26 mouse cellular contexts compared by ENCODE assay signal in the genomic region with DNA sequence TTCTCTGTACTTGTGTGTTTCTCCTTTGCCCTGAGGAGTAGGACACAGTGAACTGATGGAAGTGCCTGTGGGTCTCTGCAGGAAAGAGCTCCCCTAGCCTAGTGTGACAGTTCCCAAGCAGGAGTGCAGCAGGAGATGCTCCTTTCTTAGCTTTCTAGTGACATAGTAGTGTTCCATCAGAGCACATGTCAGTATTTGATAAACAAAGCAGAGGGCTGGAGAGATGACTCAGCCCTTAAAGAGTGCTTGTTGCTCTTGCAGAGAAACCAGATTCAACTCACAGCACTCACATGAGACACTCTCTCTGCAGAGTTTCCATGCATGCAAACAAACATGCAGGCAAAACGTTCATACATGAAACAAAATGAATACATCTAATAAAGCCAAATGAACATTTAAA. TPM values are rescaled to one million over a fixed set of nuclear protein-coding genes. Genes with fewer than 3 reads are reported as not detected.
DNase-seq lines count a peak whose midpoint lies in the region; ATAC-seq and TF ChIP-seq lines count a peak whose summit lies in the region.
"Had no signal": no experiment of that assay in that cellular context is flagged by ENCODE, and none has a peak within 500 bp of the region (broad histone marks: within the 10 kb centered on the region; RNA-seq: fewer than 3 reads in every experiment).

No protein-coding gene starts in this region.

- H3K4me2 ChIP-seq in heart, embryonic 13.5 days = peak overlapping the region; percentile 51
- H3K4me2 ChIP-seq in liver, embryonic 11.5 days = peak overlapping the region; percentile 43
- peak overlapping the region; percentile 59 for H3K4me2 ChIP-seq in liver, postnatal 0 days (ENCODE audit: low read depth, low read length)
- H3K4me2 ChIP-seq: forebrain, embryonic 13.5 days; hindbrain, embryonic 12.5 days; limb, embryonic 13.5 days; lung, embryonic 15.5 days; midbrain, embryonic 12.5 days had no signal

- ATAC-seq in heart, embryonic 13.5 days (ENCODE audit: extremely low read depth, insufficient number of reproducible peaks, low FRiP score, low TSS enrichment) = no peak
- ATAC-seq in liver, embryonic 11.5 days (replicated peaks; ENCODE audit: low FRiP score) = no peak
- ATAC-seq in liver, postnatal 0 days = no peak
- no peak for ATAC-seq in megakaryocyte progenitor cell, adult 5-6 weeks (replicated peaks; ENCODE audit: poor library complexity)
- ATAC-seq: forebrain, embryonic 13.5 days; intestine, postnatal 0 days had no signal

- 71% methylated on average over 1 of the region's 1 CpGs for WGBS in heart, embryonic 13.5 days
- 68% methylated on average over 1 of the region's 1 CpGs for WGBS in liver, embryonic 11.5 days
- WGBS in liver, postnatal 0 days (ENCODE audit: insufficient replicate concordance) = 76% methylated on average over 1 of the region's 1 CpGs

- TF ChIP-seq EP300 in liver, postnatal 0 days (IDR thresholded peaks at IDR 0.05; ENCODE audit: low read depth) = no peak

- peaks cover 17% of the 10 kb centered on the region for H3K4me1 ChIP-seq in heart, embryonic 13.5 days
- H3K4me1 ChIP-seq in liver, embryonic 11.5 days (replicated peaks; ENCODE audit: control insufficient read depth, insufficient read depth, low read length) = peaks cover 33% of the 10 kb centered on the region
- H3K4me1 ChIP-seq in liver, postnatal 0 days (ENCODE audit: insufficient read depth) = peaks cover 25% of the 10 kb centered on the region

- no peaks in the 10 kb centered on the region for H3K9me3 ChIP-seq in heart, embryonic 13.5 days
- H3K9me3 ChIP-seq in liver, embryonic 11.5 days (ENCODE audit: control insufficient read depth, low read length) = no peaks in the 10 kb centered on the region
- H3K9me3 ChIP-seq in liver, postnatal 0 days (ENCODE audit: low read length) = no peaks in the 10 kb centered on the region
- H3K9me3 ChIP-seq: forebrain, embryonic 13.5 days; G1E; heart, embryonic 10.5 days; hindbrain, embryonic 12.5 days; limb, embryonic 13.5 days; lung, embryonic 15.5 days; midbrain, embryonic 12.5 days had no signal

- no peak for DNase-seq in heart, postnatal 4 days
- peak; percentile 31 for DNase-seq in brain, adult 2 months (ENCODE audit: low read depth, low spot score)
- DNase-seq in liver, embryonic 11.5 days (ENCODE audit: low spot score) = no peak
- no peak for DNase-seq in liver, postnatal 0 days
- no peak for DNase-seq in kidney, postnatal 10 days
- no peak for DNase-seq in thymus, adult 18-20 months
- DNase-seq: adrenal gland, postnatal 14 days; cerebellum, adult 11-12 months; cerebellum, postnatal 14 days; gastrocnemius, adult 2 months; heart, postnatal 14 days; kidney, postnatal 4 days; right cerebral cortex, postnatal 25 days; spleen, adult 18-20 months; thymus, postnatal 14 days had no signal

- H3K9ac ChIP-seq in heart, embryonic 13.5 days = no peak overlapping the region
- H3K9ac ChIP-seq in liver, embryonic 11.5 days (ENCODE audit: low read depth, low read length) = no peak overlapping the region
- H3K9ac ChIP-seq in liver, postnatal 0 days (replicated peaks) = no peak overlapping the region
- H3K9ac ChIP-seq: forebrain, embryonic 13.5 days; hindbrain, embryonic 12.5 days; limb, embryonic 13.5 days; lung, embryonic 15.5 days; midbrain, embryonic 12.5 days had no signal

- H3K4me3 ChIP-seq in heart, embryonic 13.5 days = peak overlapping the region; percentile 11
- no peak overlapping the region for H3K4me3 ChIP-seq in liver, embryonic 11.5 days (ENCODE audit: low read depth, low read length)
- H3K4me3 ChIP-seq in liver, postnatal 0 days (ENCODE audit: low read depth, low read length) = no peak overlapping the region
- H3K4me3 ChIP-seq: forebrain, embryonic 13.5 days; gastrocnemius, adult 2 months; heart, embryonic 10.5 days; hindbrain, embryonic 12.5 days; limb, embryonic 13.5 days; lung, embryonic 15.5 days; midbrain, embryonic 12.5 days had no signal

- TF ChIP-seq CTCF in liver, postnatal 0 days (IDR thresholded peaks at IDR 0.05; ENCODE audit: low read depth) = no peak

- H3K36me3 ChIP-seq in heart, embryonic 13.5 days = peaks cover 52% of the 10 kb centered on the region
- peaks cover 22% of the 10 kb centered on the region for H3K36me3 ChIP-seq in liver, embryonic 11.5 days (ENCODE audit: control insufficient read depth, insufficient read depth, low read length)
- H3K36me3 ChIP-seq in liver, postnatal 0 days (replicated peaks; ENCODE audit: insufficient read depth, low read length) = peaks cover 53% of the 10 kb centered on the region

- H3K27ac ChIP-seq in heart, embryonic 13.5 days (replicated peaks) = peak overlapping the region; percentile 63
- H3K27ac ChIP-seq in liver, embryonic 11.5 days (ENCODE audit: low read depth, low read length) = peak overlapping the region; percentile 66
- H3K27ac ChIP-seq in liver, postnatal 0 days (ENCODE audit: low read depth) = peak overlapping the region; percentile 69
- H3K27ac ChIP-seq: forebrain, embryonic 13.5 days; gastrocnemius, adult 2 months; heart, embryonic 10.5 days; hindbrain, embryonic 12.5 days; limb, embryonic 13.5 days; lung, embryonic 15.5 days; macrophage; midbrain, embryonic 12.5 days had no signal

- no peaks in the 10 kb centered on the region for H3K27me3 ChIP-seq in heart, embryonic 13.5 days (replicated peaks)
- no peaks in the 10 kb centered on the region for H3K27me3 ChIP-seq in liver, embryonic 11.5 days (replicated peaks; ENCODE audit: control insufficient read depth, insufficient read depth, low read length)
- H3K27me3 ChIP-seq in liver, postnatal 0 days (ENCODE audit: insufficient read depth, low read length) = no peaks in the 10 kb centered on the region
- H3K27me3 ChIP-seq: forebrain, embryonic 13.5 days; hindbrain, embryonic 12.5 days; limb, embryonic 13.5 days; lung, embryonic 15.5 days had no signal

RNA-seq across cellular contexts. Expression of a gene that starts 4.9 kb away (rescaled TPM):
- polyA plus RNA-seq in heart, embryonic 13.5 days (2015; fragmentation: Nextera tagmentation; extraction: Ambion mirVana) = 5.3 and 5.5 TPM in 2 replicates
- total RNA-seq in heart, postnatal 4 days (2021) = 10 to 100 TPM; 17.5 to 18.2 TPM
- polyA plus RNA-seq in liver, embryonic 11.5 days (2014; fragmentation: Nextera tagmentation; extraction: Ambion mirVana) = 12.2 and 13.4 TPM in 2 replicates
- 4.6 and 4.8 TPM in 2 replicates for polyA plus RNA-seq in liver, postnatal 0 days (2015; fragmentation: Nextera tagmentation; extraction: Ambion mirVana)
- 3.9 and 5.2 TPM in 2 replicates for total RNA-seq in megakaryocyte progenitor cell, adult 5-6 weeks (2015)
- total RNA-seq in megakaryocyte progenitor cell, adult 5-6 weeks (2017) = 6.1 and 28.7 TPM in 2 replicates

RNA-seq across cellular contexts. Expression of a gene that starts 50.8 kb away (rescaled TPM):
- 3.8 and 4.3 TPM in 2 replicates for polyA plus RNA-seq in heart, embryonic 13.5 days (2015; fragmentation: Nextera tagmentation; extraction: Ambion mirVana)
- total RNA-seq in heart, postnatal 4 days (2021) = 1 to 10 TPM; 4.3 to 4.6 TPM
- polyA plus RNA-seq in liver, embryonic 11.5 days (2014; fragmentation: Nextera tagmentation; extraction: Ambion mirVana) = 4.4 TPM in 2 replicates
- polyA plus RNA-seq in liver, postnatal 0 days (2015; fragmentation: Nextera tagmentation; extraction: Ambion mirVana) = 2.2 and 2.5 TPM in 2 replicates
- total RNA-seq in megakaryocyte progenitor cell, adult 5-6 weeks (2015) = 3.1 and 4.9 TPM in 2 replicates
- total RNA-seq in megakaryocyte progenitor cell, adult 5-6 weeks (2017) = 3.3 and 5.3 TPM in 2 replicates
